Mouse (Mus musculus): Measurements from ENCODE around the gene Kdm6b.

DNA sequence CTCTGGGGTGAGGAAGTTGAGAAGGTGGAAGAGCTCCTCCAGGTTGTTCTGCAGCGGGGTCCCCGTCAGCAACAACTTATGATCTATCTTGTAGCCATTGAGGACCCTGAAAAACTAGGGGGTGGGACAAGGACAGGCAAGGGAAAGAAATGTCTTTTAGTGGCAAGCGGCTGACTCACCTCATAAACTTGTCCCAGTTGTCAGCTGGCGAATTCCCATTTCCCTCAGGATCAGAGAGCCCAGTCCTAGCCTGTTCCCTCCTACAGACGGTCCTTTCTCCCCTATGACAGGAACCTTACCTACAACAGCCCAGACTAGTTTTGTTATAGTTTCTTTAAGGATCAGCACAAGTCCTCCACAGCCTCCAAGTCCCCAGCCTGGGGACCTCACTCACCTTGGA lies 56.9 kb downstream of the Kdm6b start:
- TF ChIP-seq POLR2A (IDR thresholded peaks at IDR 0.05; ENCODE audit: low read depth, low read length) (no peak), CTCF (IDR thresholded peaks at IDR 0.05; ENCODE audit: borderline replicate concordance, insufficient read depth, low read length) (no peak)
